Mouse (Mus musculus) hindbrain, embryonic 10.5 days (tissue): ENCODE data around the gene Stx6. TPM values are rescaled to one million over a fixed set of nuclear protein-coding genes. Genes with fewer than 3 reads are reported as not detected.
A peak's percentile ranks its signal among the peaks of the same experiment; 100 is the strongest.

ENCODE experiments used
- DNase-seq: peaks from one replicate; pipeline ENCODE4 v3.0.0-alpha.2; 2017; ENCODE audit warnings: low spot score
- H3K27ac ChIP-seq: fragments of 300-500 bp; sonication (generic); 2 replicates; pipeline ENCODE4 v1.5.1; 2016; ENCODE audit warnings: mild to moderate bottlenecking, moderate library complexity
- H3K27me3 ChIP-seq: fragments of 300-500 bp; sonication (generic); 2 replicates; pipeline ENCODE4 v1.6.1; 2016; ENCODE audit warnings: mild to moderate bottlenecking; ENCODE audit not compliant: poor library complexity, insufficient read depth, severe bottlenecking
- H3K36me3 ChIP-seq: fragments of 300-500 bp; sonication (generic); 2 replicates; pipeline ENCODE4 v1.6.1; 2016; ENCODE audit warnings: mild to moderate bottlenecking, moderate library complexity
- H3K4me1 ChIP-seq: fragments of 300-500 bp; sonication (generic); replicated peaks from 2 replicates; pipeline ENCODE4 v1.6.1; 2016; ENCODE audit warnings: mild to moderate bottlenecking
- H3K4me3 ChIP-seq: fragments of 300-500 bp; sonication (generic); 2 replicates; pipeline ENCODE4 v1.5.1; 2016; ENCODE audit warnings: mild to moderate bottlenecking, moderate library complexity
- H3K9me3 ChIP-seq: fragments of 300-500 bp; sonication (generic); 2 replicates; pipeline ENCODE4 v1.6.1; 2016; ENCODE audit warnings: mild to moderate bottlenecking, moderate library complexity
- WGBS: fragments of 180-500 bp; shearing (Covaris S2); methylation state at CpG from one replicate; pipeline ENCODE4 v1.1.7; 2016; 5-methylcytosine and 5-hydroxymethylcytosine counted together
- polyA plus RNA-seq: library from polyadenylated mRNA; unstranded; fragments of >200 nt; fragmentation: Nextera tagmentation; extraction: Ambion mirVana; gene quantifications from 2 replicates; pipeline ENCODE4 v1.2.1, GENCODE M21; 2016

Gene Stx6
- polyA plus RNA-seq, 1 experiment from 2014 or later: 101 TPM

GRCm38 (mm10) chr1:155213912-155214311, 55.4 kb downstream of the Stx6 start:
- no peak for DNase-seq
- peaks cover 45% of the 10 kb centered on the region for H3K27me3 ChIP-seq
- no peak overlapping the region for H3K4me3 ChIP-seq
- WGBS: 85% methylated on average over 7 of the region's 7 CpGs
- peaks cover 79% of the 10 kb centered on the region for H3K4me1 ChIP-seq
- peak overlapping the region; percentile 89 for H3K27ac ChIP-seq
- H3K9me3 ChIP-seq: no peaks in the 10 kb centered on the region
- H3K36me3 ChIP-seq: peaks cover 10% of the 10 kb centered on the region

GRCm38 (mm10) chr1:155215066-155215764, 56.7 kb downstream of the Stx6 start:
- Histone ChIP-seq H3K9me3 (no peaks in the 10 kb centered on the region), H3K4me1 (peaks cover 73% of the 10 kb centered on the region), H3K36me3 (peaks cover 10% of the 10 kb centered on the region), H3K27me3 (peaks cover 41% of the 10 kb centered on the region), H3K4me3 (no peak overlapping the region), H3K27ac (peak overlapping the region; percentile 57)
- no peak for DNase-seq
- 48% methylated on average over 9 of the region's 9 CpGs for WGBS

GRCm38 (mm10) chr1:155216313-155216712, 57.8 kb downstream of the Stx6 start:
- Histone ChIP-seq H3K9me3 (no peaks in the 10 kb centered on the region), H3K36me3 (peaks cover 12% of the 10 kb centered on the region), H3K27ac (peak overlapping the region; percentile 66), H3K27me3 (peaks cover 34% of the 10 kb centered on the region), H3K4me1 (peaks cover 67% of the 10 kb centered on the region), H3K4me3 (no peak overlapping the region)
- 80% methylated on average over 11 of the region's 11 CpGs for WGBS
- DNase-seq: no peak

GRCm38 (mm10) chr1:155216844-155217243, 58.3 kb downstream of the Stx6 start:
- H3K4me3 ChIP-seq: no peak overlapping the region
- WGBS: 67% methylated on average over 6 of the region's 6 CpGs
- no peak for DNase-seq
- H3K27ac ChIP-seq: peak overlapping the region; percentile 66
- H3K36me3 ChIP-seq: peaks cover 15% of the 10 kb centered on the region
- peaks cover 64% of the 10 kb centered on the region for H3K4me1 ChIP-seq
- H3K27me3 ChIP-seq: peaks cover 29% of the 10 kb centered on the region
- H3K9me3 ChIP-seq: no peaks in the 10 kb centered on the region

GRCm38 (mm10) chr1:155217865-155218541, 59.5 kb downstream of the Stx6 start:
- Histone ChIP-seq H3K4me1 (peaks cover 61% of the 10 kb centered on the region), H3K36me3 (peaks cover 19% of the 10 kb centered on the region), H3K4me3 (no peak overlapping the region), H3K27me3 (peaks cover 29% of the 10 kb centered on the region), H3K27ac (peak overlapping the region; percentile 53), H3K9me3 (no peaks in the 10 kb centered on the region)
- peak; percentile 68 for DNase-seq
- WGBS: 57% methylated on average over 9 of the region's 9 CpGs

GRCm38 (mm10) chr1:155218924-155219323, 60.4 kb downstream of the Stx6 start:
- no peak for DNase-seq
- Histone ChIP-seq H3K4me1 (peaks cover 60% of the 10 kb centered on the region), H3K4me3 (no peak overlapping the region), H3K27ac (no peak overlapping the region), H3K27me3 (peaks cover 31% of the 10 kb centered on the region), H3K36me3 (peaks cover 23% of the 10 kb centered on the region), H3K9me3 (no peaks in the 10 kb centered on the region)
- WGBS: 78% methylated on average over 5 of the region's 5 CpGs

GRCm38 (mm10) chr1:155222101-155222669, 63.7 kb downstream of the Stx6 start:
- peaks cover 36% of the 10 kb centered on the region for H3K36me3 ChIP-seq
- no peaks in the 10 kb centered on the region for H3K9me3 ChIP-seq
- H3K4me1 ChIP-seq: peaks cover 50% of the 10 kb centered on the region
- no peak overlapping the region for H3K4me3 ChIP-seq
- H3K27me3 ChIP-seq: peaks cover 8% of the 10 kb centered on the region; the same call in 1 of the 2 replicates
- peak overlapping the region; percentile 68 for H3K27ac ChIP-seq
- WGBS: 77% methylated on average over 11 of the region's 11 CpGs
- DNase-seq: no peak

- H3K36me3 ChIP-seq: peaks cover 32% of the 10 kb centered on the region
- H3K4me3 ChIP-seq: no peak overlapping the region
- H3K4me1 ChIP-seq: peaks cover 55% of the 10 kb centered on the region
- peak overlapping the region; percentile 50; the same call in 1 of the 2 replicates for H3K27ac ChIP-seq
- peaks cover 8% of the 10 kb centered on the region; the same call in 1 of the 2 replicates for H3K27me3 ChIP-seq
- no peaks in the 10 kb centered on the region for H3K9me3 ChIP-seq
- no peak for DNase-seq
- 87% methylated on average over 6 of the region's 6 CpGs for WGBS
These were observed 64.5 kb downstream of the Stx6 start for GRCm38 (mm10) chr1:155223036-155223435.

GRCm38 (mm10) chr1:155223849-155224554, 65.5 kb downstream of the Stx6 start:
- Histone ChIP-seq H3K27ac (peak overlapping the region; percentile 75), H3K4me1 (peaks cover 64% of the 10 kb centered on the region)
- 36% methylated on average over 16 of the region's 16 CpGs for WGBS

GRCm38 (mm10) chr1:155229464-155230411, 71.2 kb downstream of the Stx6 start:
- WGBS: 22% methylated on average over 14 of the region's 14 CpGs
- H3K4me1 ChIP-seq: peaks cover 89% of the 10 kb centered on the region
- DNase-seq: peak; percentile 79

More at GRCm38 (mm10) chr1:155223849-155224554, 65.5 kb downstream of the Stx6 start:
- peaks cover 8% of the 10 kb centered on the region; the same call in 1 of the 2 replicates for H3K27me3 ChIP-seq
- DNase-seq: peak; percentile 86
- H3K36me3 ChIP-seq: peaks cover 32% of the 10 kb centered on the region
- H3K9me3 ChIP-seq: no peaks in the 10 kb centered on the region
- no peak overlapping the region for H3K4me3 ChIP-seq

GRCm38 (mm10) chr1:155232385-155232784, 73.9 kb downstream of the Stx6 start:
- Histone ChIP-seq H3K4me1 (peaks cover 98% of the 10 kb centered on the region), H3K4me3 (no peak overlapping the region), H3K9me3 (no peaks in the 10 kb centered on the region), H3K27ac (peak overlapping the region; percentile 87), H3K27me3 (peaks cover 3% of the 10 kb centered on the region), H3K36me3 (no peaks in the 10 kb centered on the region)
- 70% methylated on average over 12 of the region's 12 CpGs for WGBS
- DNase-seq: no peak

More at GRCm38 (mm10) chr1:155229464-155230411, 71.2 kb downstream of the Stx6 start:
- peak overlapping the region; percentile 1; the same call in 1 of the 2 replicates for H3K4me3 ChIP-seq
- H3K27me3 ChIP-seq: peaks cover 3% of the 10 kb centered on the region; the same call in 1 of the 2 replicates
- H3K36me3 ChIP-seq: peaks cover 18% of the 10 kb centered on the region
- H3K9me3 ChIP-seq: no peaks in the 10 kb centered on the region
- H3K27ac ChIP-seq: peak overlapping the region; percentile 85
